ENCODE assay signal across 15 mouse cellular contexts in the genomic region with DNA sequence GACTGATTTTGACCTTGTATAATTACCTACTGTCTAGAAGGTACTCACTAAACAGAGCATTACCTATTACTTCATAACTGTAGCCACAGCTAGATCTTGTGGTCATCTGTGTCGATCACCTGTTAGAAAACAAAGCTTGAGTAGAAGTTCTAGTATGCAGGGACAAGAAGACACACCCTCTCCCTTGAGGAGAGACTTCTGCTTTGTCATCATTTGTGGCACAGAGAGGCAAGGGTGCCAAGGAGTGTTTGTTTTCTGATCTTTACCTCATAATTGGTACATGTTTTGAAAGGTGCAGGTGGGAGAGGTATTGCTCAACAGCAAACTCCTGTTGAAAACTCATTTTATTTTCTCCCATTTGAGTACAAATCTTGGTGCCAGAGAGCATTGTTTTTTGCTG.
"Had no signal": no experiment of that assay in that cellular context is flagged by ENCODE, and none has a peak within 500 bp of the region (broad histone marks: within the 10 kb centered on the region; RNA-seq: fewer than 3 reads in every experiment).

No protein-coding gene starts in this region.

- H3K9ac ChIP-seq: liver, embryonic 13.5 days; liver, embryonic 15.5 days; liver, postnatal 0 days; lung, embryonic 15.5 days; midbrain, embryonic 13.5 days; midbrain, embryonic 15.5 days; neural tube, embryonic 12.5 days; stomach, embryonic 15.5 days had no signal

- H3K27ac ChIP-seq: liver, embryonic 13.5 days; liver, embryonic 15.5 days; lung, embryonic 15.5 days; macrophage; midbrain, embryonic 13.5 days; midbrain, embryonic 15.5 days; neural tube, embryonic 12.5 days; stomach, embryonic 15.5 days had no signal

- H3K4me1 ChIP-seq: liver, embryonic 13.5 days; liver, embryonic 15.5 days; lung, embryonic 15.5 days; megakaryocyte, embryonic 14.5 days; midbrain, embryonic 13.5 days; midbrain, embryonic 15.5 days; neural tube, embryonic 12.5 days; stomach, embryonic 15.5 days had no signal

- H3K36me3 ChIP-seq: liver, embryonic 13.5 days; liver, embryonic 15.5 days; lung, embryonic 15.5 days; midbrain, embryonic 13.5 days; midbrain, embryonic 15.5 days; neural tube, embryonic 12.5 days; stomach, embryonic 15.5 days had no signal

- H3K4me2 ChIP-seq: liver, embryonic 13.5 days; liver, embryonic 15.5 days; lung, embryonic 15.5 days; midbrain, embryonic 11.5 days; midbrain, embryonic 13.5 days; midbrain, embryonic 15.5 days; neural tube, embryonic 12.5 days; stomach, embryonic 15.5 days had no signal

- H3K9me3 ChIP-seq: liver, embryonic 13.5 days; liver, embryonic 15.5 days; lung, embryonic 15.5 days; midbrain, embryonic 13.5 days; midbrain, embryonic 15.5 days; stomach, embryonic 15.5 days had no signal

- ATAC-seq: liver, postnatal 0 days; midbrain, embryonic 13.5 days; midbrain, embryonic 15.5 days had no signal

- H3K27me3 ChIP-seq: liver, embryonic 13.5 days; liver, embryonic 15.5 days; lung, embryonic 15.5 days; megakaryocyte, embryonic 14.5 days; midbrain, embryonic 13.5 days; midbrain, embryonic 15.5 days; neural tube, embryonic 12.5 days; stomach, embryonic 15.5 days had no signal

- H3K4me3 ChIP-seq: liver, embryonic 13.5 days; liver, embryonic 15.5 days; lung, embryonic 15.5 days; megakaryocyte, embryonic 14.5 days; midbrain, embryonic 13.5 days; midbrain, embryonic 15.5 days; neural tube, embryonic 12.5 days; stomach, embryonic 15.5 days had no signal

- DNase-seq: liver, embryonic 13.5 days; liver, postnatal 0 days; right cerebral cortex, postnatal 14 days; thymus, adult 18-20 months; thymus, postnatal 14 days; thymus, postnatal 36 days had no signal
